Mouse (Mus musculus) thymus, adult 2 months (tissue): Measurements from ENCODE around the gene Cenpo. TPM values are rescaled to one million over a fixed set of nuclear protein-coding genes. Genes with fewer than 3 reads are reported as not detected.

ENCODE experiments used
- DNase-seq: peaks from one replicate; pipeline ENCODE4 v3.0.0; 2021
- H3K27ac ChIP-seq: fragments of 200-500 bp; 2 replicates; pipeline ENCODE4 v1.5.1; 2012; ENCODE audit warnings: low read length, control low read depth; ENCODE audit not compliant: control insufficient read depth, insufficient read depth
- H3K27me3 ChIP-seq: fragments of 200-500 bp; 2 replicates; pipeline ENCODE4 v1.6.1; 2012; ENCODE audit warnings: mild to moderate bottlenecking, low read length, moderate library complexity, mixed read lengths; ENCODE audit not compliant: control insufficient read depth, insufficient read depth
- H3K36me3 ChIP-seq: fragments of 200-500 bp; 2 replicates; pipeline ENCODE4 v1.6.1; 2012; ENCODE audit warnings: mild to moderate bottlenecking, low read length, moderate library complexity; ENCODE audit not compliant: control insufficient read depth, insufficient read depth
- H3K4me1 ChIP-seq: fragments of 200-500 bp; replicated peaks from 2 replicates; pipeline ENCODE4 v1.6.1; 2012; ENCODE audit warnings: low read length; ENCODE audit not compliant: control insufficient read depth, insufficient read depth
- H3K4me3 ChIP-seq: fragments of 200-500 bp; 2 replicates; pipeline ENCODE4 v1.5.1; 2012; ENCODE audit warnings: mild to moderate bottlenecking, low read length, control low read depth, moderate library complexity; ENCODE audit not compliant: control insufficient read depth, insufficient read depth
- CTCF ChIP-seq: fragments of 200-500 bp; IDR thresholded peaks from 2 replicates; pipeline ENCODE4 v1.5.1; 2012; ENCODE audit warnings: mild to moderate bottlenecking, control low read depth, low read length, moderate library complexity, borderline replicate concordance; ENCODE audit not compliant: control insufficient read depth, poor library complexity, insufficient read depth; ENCODE audit errors: extremely low read depth
- POLR2A ChIP-seq: fragments of 200-500 bp; IDR thresholded peaks from 2 replicates; pipeline ENCODE4 v1.6.1; 2012; ENCODE audit warnings: mild to moderate bottlenecking, low read length, control low read depth, moderate library complexity; ENCODE audit not compliant: control insufficient read depth, poor library complexity, insufficient read depth; ENCODE audit errors: extremely low read depth
- WGBS: fragments of 180-500 bp; shearing (Covaris S2); methylation state at CpG from one replicate; pipeline ENCODE4 v1.1.7; 2018; 5-methylcytosine and 5-hydroxymethylcytosine counted together
- polyA plus RNA-seq: library from polyadenylated mRNA; depleted of rRNA; stranded (reverse); fragments of >200 nt; gene quantifications from 2 replicates; pipeline ENCODE4 v1.2.3, GENCODE M21; 2012

Gene Cenpo
- polyA plus RNA-seq, 1 experiment: 30.9 TPM

DNA sequence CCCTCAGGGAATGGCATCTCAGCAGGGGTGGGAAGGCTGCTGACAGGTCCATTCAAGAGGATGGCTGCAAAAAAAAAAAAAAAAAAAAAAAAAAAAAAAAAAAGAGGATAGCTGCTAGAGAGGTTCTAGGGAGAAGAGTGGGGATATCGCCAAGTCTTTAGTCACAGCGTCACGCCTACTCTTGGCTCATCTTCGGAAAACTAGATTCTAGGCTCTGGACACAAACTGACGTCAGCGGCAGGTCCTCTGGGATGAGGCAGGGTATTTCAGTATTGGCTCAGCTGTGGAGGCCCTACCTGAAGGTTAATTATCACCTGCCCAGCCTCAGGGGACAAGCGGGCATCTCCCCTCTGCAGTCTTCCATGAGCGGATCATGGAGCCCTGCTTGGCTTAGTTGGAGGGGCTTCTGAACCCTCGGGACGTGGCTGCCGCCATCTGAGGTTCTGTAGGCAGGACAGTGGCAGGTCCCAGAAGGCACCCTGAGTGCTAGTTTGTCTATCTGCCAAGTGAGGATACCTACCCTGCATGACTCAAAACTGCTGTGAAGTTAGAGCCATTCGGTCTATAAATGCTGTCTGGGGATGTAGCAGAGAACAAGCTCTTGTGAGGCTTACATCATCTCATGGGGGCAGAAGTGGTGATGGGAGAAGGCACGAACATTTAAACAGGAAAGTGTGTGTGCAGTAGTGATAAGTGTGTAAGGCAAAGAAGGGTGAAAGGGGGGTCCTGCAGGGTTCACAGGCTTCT, 32.5 kb downstream of the Cenpo start:
- 93% methylated on average over 13 of the region's 13 CpGs for WGBS
- Histone ChIP-seq H3K36me3 (no peaks in the 10 kb centered on the region), H3K4me3 (no peak overlapping the region), H3K4me1 (no peaks in the 10 kb centered on the region), H3K27ac (no peak overlapping the region), H3K27me3 (no peaks in the 10 kb centered on the region)
- no peak for DNase-seq
- TF ChIP-seq POLR2A: no peak
- no peak for TF ChIP-seq CTCF

DNA sequence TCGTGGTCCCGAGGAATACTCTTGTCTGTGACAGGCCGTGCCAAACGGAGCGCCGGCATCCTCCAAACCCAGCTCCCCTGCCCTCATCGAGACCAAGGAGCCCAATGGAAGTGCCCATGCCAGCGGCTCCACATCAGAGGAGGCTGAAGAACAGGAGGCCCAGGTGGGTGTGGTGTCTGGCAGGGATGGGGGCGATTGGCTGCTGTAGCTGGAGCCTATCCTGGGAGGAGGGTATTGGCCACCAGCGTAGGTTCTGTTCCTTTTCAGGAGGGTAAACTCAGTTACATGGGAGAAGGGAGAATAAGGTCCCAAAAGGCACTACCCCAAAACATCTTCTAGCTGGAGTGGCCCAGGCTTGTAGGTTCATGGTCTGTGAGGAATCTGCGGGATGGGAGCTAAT, 34.8 kb downstream of the Cenpo start:
- Histone ChIP-seq H3K27ac (no peak overlapping the region), H3K36me3 (no peaks in the 10 kb centered on the region), H3K4me1 (no peaks in the 10 kb centered on the region), H3K4me3 (no peak overlapping the region), H3K27me3 (no peaks in the 10 kb centered on the region)
- TF ChIP-seq POLR2A: no peak
- TF ChIP-seq CTCF: no peak
- 98% methylated on average over 11 of the region's 11 CpGs for WGBS
- DNase-seq: no peak

DNA sequence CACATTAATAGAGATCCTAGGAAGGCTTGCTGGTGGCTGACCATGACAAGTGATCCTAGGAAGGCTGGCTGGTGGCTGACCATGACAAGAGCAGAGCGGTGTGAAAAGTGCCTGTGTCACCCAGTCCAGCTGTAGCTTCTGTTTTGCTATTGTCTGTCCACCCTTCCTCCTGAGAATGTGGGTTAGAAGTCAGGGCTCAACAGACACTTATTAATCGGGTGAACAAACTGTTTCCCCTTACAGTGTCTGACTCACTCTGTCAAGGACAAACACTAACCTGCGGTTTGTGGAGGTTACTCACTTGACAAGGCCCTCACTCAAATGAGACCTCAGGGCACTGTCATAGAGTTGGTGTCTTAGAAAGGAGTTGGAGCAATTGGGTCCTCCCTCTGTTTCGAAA, 35.4 kb downstream of the Cenpo start:
- Histone ChIP-seq H3K27ac (no peak overlapping the region), H3K4me3 (no peak overlapping the region), H3K36me3 (no peaks in the 10 kb centered on the region), H3K27me3 (no peaks in the 10 kb centered on the region), H3K4me1 (no peaks in the 10 kb centered on the region)
- WGBS: 95% methylated on average over 4 of the region's 4 CpGs
- no peak for DNase-seq
- TF ChIP-seq CTCF: no peak
- TF ChIP-seq POLR2A: no peak

DNA sequence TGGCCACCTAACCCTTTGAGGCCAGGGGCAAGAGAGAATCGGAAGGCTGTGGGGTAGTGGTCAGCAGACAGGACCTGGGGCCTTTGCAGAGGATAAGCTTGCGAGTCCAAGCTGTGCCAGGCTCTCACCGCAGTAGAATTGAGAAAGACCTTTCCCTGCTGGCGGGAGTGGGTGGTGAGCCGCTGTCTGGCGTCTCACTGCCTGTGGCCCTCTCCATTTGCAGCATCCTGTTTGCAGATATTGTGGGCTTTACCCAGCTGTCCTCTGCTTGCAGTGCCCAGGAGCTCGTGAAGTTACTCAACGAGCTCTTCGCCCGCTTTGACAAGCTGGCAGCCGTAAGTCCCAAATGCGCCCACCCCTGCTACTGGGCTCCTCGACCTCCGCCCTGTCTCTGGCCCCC, 39.5 kb downstream of the Cenpo start:
- Histone ChIP-seq H3K27me3 (no peaks in the 10 kb centered on the region), H3K4me3 (no peak overlapping the region), H3K27ac (no peak overlapping the region), H3K36me3 (no peaks in the 10 kb centered on the region), H3K4me1 (no peaks in the 10 kb centered on the region)
- 93% methylated on average over 14 of the region's 14 CpGs for WGBS
- TF ChIP-seq POLR2A: no peak
- TF ChIP-seq CTCF: no peak
- DNase-seq: no peak

DNA sequence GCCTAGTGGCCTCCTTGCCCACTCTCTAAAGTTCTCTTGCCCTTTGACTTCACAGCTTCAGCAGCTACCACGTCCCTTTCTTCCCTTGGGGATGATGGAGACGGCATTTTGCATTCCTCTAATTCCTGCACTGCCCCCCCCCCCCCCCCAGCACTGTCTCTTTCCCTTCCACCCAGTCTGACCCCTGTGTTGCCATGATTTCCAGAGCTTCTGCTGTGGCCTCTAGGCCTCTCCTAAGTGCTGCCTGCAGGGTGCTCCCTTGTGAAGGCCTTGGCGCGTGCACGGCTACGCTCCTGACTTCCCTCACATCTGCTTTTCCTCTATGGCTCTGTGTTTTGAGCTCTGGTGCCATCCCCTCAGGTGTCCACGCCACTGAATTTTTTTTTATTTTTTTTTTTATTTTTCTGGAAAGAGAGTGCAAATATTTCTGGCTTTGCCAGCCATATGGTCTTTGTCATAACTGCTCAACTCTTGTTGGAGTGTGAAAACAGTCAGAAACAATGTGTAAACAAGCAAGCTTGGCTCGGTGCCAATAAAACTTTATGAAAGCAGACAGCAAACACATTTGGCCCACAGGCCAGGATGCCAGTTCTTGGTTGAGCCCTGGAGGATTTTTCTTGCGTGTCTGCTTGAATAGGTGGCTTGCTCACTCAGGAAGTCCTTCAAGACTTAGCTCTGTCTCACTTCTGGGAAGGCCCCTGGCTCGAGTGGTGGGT, 40.9 kb downstream of the Cenpo start:
- 93% methylated on average over 10 of the region's 10 CpGs for WGBS
- H3K27ac ChIP-seq: no peak overlapping the region

GRCm38 (mm10) chr12:4192514-4192913, 41.6 kb downstream of the Cenpo start:
- Histone ChIP-seq H3K4me3 (no peak overlapping the region), H3K36me3 (no peaks in the 10 kb centered on the region), H3K4me1 (peaks cover 10% of the 10 kb centered on the region), H3K27ac (no peak overlapping the region), H3K27me3 (no peaks in the 10 kb centered on the region)
- WGBS: 98% methylated on average over 6 of the region's 6 CpGs
- TF ChIP-seq POLR2A: no peak
- TF ChIP-seq CTCF: no peak
- DNase-seq: no peak

More for the DNA sequence above, 40.9 kb downstream of the Cenpo start:
- no peak overlapping the region for H3K4me3 ChIP-seq
- TF ChIP-seq CTCF: no peak
- TF ChIP-seq POLR2A: no peak
- no peaks in the 10 kb centered on the region for H3K36me3 ChIP-seq
- peaks cover 9% of the 10 kb centered on the region for H3K4me1 ChIP-seq
- no peak for DNase-seq
- no peaks in the 10 kb centered on the region for H3K27me3 ChIP-seq
